Mouse (Mus musculus) retina, postnatal 7 days (tissue): ENCODE results near the gene Mrpl2.

Experiments
- DNase-seq: peaks from one replicate; pipeline ENCODE4 v3.0.0-alpha.2; 2012; ENCODE audit warnings: low read depth, low spot score

Gene Mrpl2

DNA sequence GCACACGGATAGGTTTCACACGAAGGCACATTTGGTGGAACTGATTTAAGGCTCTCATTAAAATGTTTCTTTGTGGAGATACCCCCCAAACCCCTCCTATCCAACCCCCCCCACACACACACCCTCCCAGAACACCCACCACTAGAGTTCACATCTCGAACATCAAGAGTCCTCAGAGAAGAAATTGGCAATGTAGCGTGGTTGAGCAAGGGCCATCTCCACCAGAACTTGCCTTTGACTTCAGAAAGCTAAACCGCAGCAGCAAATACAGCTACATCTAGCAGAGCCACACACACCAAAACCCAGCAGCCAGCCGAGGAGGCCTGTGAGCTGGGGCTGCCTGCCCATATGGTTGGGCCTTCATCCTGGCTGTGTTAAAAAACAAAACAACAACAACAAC is 18.6 kb upstream of the Mrpl2 start:
- no peak for DNase-seq

DNA sequence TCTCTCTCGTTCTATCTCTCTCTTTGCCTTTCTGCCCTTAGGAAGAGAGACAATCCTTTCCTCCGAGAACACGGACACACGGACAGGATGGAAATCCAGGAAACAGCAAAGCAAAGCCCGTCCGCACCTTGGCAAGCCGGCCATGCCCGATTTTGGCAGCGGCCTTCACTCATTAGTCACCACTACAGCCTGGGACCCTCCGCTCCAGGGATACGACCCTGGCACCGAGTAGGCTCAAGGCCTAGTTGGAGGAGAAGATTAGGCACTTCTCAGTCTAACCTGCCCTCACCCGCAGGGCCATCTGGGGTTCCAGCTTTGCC is 17.6 kb upstream of the Mrpl2 start:
- no peak for DNase-seq

DNA sequence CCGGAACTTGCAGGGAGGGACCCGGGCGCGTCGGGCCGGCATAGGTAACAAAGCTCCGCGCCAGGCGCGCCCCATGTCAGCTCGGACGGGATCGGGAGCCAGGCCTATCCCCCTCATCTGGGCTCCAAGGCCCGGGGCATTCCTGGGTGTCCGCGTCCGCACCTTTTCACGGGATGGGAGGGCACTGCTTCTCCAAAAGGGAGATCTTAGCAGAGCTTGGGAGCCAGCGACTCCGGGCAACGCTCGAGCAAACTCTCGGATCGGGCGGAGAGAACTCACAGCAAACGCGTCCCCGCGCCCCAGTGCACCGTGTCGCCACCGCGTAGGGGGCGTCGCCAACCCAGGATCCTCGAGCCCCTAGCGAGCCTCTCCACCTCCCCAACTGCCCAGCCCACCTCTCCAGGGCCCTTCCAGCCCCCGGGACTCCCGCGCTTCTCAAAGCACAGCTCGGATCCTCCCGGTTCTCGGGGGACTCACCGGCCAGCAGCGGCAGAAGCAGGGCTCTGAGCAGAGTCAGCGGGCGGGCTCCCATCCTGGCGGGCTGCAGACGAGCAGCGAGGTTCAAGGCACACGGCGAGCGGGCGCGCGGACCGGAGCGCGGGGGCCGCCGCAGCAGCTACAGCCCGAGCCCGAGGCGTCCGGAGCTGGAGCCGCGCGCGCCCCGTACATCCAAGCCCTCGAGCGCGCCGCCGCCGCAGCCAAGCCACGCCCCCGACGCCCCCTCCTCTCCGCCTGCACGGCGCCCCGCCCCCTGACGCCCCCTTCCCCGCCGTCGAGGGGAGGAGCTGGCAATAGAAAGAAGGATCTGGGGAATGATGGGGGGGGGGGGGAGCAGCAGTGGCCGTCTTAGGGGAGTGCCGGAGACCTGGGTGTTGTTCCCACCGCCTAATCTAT is 17.0 kb upstream of the Mrpl2 start, which contains the start of gene Ptk7:
Gene Ptk7, minus strand, starts transcription at position 714 of the 894 bp plus-strand sequence.
- DNase-seq = peak; percentile 57

DNA sequence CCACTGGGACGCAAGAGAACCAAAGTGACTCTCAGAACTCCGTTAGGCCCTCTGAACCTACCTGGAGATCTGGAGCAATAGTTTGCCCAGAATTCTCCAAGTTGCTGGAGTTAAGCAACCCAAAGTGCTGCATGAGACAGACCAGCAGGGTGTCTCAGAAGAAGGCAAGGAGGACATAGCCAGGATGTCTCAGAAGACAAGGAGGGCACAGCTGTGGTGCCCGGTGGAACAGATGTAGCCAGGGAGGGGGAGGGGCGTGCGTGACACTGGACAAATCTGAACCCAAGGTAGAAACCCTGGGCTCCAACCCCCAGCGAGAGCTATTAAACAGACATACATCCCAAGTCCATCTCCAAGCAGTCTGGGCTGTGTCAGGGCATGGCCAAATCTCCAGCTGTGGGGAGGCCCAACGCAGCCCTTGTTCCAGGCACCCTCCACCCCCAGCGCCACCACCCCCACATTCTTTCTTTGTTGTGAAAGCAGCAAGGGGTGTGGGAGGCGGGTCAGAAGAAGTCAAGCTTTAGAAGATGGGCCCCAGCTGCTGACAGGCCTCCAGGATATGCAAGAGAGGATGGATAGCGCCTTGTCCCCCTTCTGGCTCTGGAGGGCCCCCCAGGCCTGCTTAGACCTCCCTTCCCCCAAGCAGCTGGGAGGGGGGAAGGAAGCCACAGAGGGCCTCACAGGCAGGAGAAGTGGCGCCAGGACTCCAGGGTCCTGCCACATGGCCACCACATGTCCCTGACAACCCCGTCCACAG is 16.2 kb upstream of the Mrpl2 start:
- no peak for DNase-seq

DNA sequence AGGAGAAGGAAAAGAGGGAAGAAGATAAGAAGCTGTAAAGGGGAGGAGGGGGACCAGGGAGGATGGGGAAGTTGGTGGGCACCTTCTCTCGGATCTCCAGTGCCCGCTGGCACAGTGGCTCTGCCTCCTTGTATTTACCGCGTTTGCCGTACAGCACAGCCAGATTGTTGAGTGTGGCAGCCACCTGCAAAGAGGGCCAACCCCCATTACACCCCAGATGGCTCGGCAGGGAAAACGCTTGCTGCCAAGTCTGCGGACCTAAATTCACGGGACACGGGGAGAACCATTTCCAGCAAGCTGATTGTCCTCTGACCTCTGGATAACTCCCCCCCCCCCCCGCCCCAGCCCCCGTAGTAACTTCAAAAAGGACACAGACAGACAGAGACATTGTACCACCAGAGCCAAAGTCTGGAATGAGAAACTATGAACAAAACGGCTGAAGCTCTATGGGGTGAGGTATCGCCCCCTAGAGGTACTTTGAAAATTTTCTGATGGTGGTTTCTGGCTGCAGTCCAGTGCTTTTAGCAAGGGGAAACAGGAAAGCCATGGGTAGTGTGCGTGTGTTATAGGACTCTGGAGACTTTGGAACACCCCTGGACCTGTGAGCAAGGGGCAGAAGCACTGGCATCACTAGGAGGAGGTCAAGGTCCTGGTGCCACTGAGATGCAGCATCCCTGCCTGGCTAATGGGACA is 9.1 kb upstream of the Mrpl2 start:
- DNase-seq = peak; percentile 60

DNA sequence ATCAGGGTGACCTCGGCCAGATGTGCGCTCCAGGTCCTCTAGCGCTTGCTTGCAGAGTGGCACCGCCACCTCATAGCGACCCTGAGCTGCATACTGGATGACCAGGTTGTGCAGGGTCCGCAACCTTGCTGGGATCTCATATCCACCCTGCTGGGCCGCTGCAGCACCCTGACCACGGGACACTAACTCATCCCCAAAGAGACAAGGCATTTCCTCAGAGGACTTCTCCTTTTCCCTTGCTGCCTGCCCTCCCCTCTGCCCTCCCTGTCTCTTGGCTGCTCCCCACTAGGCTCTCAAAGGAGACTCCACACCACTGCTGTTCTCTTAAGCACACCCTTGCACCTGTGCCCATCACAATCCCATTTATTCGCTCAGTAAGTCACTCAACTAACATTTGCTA is 6.1 kb upstream of the Mrpl2 start:
- DNase-seq = no peak

DNA sequence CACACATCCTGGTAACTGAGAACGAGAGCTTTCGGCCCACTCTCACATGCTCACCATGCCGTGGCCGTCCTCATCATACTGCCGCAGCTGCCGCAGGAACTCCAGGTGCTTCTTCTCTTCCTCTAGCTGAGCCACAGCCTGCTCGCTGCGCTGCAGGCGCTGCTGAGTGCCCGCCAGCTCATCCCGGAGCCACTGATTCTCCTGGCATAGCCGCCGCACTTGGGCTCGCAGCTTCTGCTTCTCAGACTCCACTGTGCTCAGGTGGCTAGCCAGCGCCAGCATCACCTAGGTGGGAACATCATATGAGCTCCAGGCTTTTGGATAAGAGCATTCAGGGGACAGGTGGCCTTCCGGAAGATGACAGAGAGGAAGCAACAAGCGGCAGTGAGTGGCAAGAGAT is 4.0 kb upstream of the Mrpl2 start:
- DNase-seq = no peak

DNA sequence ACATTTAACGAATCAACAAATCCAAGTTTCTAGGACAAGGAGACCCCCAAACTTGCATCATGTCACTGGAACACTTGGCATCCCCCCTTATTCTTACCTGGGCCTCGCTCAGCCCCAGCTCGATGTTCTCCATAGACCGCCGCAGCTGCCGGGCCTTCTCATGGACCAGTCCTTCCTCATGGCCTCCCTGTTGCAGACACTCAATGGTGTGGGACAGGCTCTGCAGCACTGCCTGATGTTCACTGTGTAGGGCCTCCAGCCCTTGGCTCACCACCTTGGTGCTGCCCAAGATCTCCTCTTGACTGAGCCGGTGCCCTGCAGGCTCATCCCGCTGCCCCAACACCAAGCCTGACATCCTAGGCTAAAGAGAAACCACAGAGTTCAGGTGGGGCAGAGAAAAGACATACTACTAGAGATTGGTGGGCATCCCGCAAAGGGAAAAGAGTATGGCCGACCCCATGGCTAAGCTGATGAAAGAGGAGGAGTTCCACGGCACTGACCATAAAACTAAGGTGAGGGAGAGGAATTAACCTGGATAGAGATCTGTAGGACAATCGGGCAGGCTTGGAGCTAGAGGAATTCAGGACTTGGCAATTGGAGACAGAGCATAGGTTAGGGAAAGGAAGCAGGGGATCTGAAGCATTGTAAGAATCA is 1.8 kb upstream of the Mrpl2 start:
- no peak for DNase-seq

DNA sequence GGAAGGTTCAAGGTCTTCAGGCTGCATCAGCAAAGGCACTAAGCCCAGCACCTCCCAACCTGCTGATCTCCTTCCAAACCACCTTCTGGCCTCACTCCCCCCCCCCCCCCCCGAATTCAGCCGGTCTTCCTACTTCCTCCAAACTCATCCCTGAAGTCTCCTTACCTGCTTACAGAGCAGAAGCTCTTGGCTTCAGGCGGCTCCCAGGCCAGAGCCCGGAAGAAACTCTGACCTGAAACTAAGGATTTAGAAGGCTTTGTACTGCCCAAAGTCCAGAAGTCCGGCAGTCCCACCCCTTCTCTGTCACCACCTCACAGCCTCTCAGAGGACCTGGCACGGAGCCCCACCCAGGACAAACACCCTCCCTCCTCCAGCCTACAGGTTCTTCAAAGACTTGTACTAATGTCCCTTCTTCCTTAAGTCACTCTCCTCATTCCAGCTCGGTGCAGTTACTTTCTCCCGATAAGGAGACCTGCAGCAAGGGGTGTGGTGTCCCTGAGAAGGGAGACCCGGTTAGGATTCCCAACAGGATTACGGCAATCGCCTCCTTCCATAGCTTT is 1.0 kb upstream of the Mrpl2 start:
- DNase-seq = no peak

DNA sequence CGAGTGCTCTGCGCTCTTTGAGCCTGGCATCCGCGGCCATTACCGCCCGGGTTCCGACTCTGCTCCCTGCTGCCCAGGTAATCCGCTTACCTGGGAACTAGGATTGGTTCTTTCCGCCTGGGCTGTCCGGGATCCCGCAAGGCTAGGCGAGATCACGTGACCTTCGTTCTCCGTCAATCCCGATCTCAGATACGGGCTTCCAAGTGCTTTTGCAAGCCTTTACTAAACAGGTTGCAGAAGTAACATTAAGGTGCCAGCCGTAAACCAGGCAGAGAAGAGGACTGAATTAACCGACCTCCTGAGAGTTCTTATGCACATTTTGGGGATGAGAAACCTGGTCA is 263 bp downstream of the Mrpl2 start:
- no peak for DNase-seq

DNA sequence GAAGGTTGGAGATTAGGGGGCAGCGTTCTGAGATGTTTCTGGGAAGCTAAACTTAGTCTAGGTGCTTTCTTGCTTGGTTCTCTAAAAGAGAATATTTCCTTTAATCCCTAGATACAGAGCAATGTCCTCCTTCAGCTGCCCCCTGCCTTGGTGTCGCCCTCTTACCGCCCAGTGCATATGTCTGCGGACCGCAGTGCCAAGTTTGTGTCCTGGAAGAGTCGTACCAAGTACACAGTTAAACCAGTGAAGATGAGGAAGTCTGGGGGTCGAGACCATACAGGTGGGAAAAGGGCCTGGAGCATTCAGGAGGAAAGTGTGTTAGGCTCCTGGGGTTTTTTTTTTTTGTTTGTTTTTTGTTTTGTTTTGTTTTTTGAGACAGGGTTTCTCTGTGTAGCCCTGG is 1.2 kb downstream of the Mrpl2 start:
- no peak for DNase-seq

DNA sequence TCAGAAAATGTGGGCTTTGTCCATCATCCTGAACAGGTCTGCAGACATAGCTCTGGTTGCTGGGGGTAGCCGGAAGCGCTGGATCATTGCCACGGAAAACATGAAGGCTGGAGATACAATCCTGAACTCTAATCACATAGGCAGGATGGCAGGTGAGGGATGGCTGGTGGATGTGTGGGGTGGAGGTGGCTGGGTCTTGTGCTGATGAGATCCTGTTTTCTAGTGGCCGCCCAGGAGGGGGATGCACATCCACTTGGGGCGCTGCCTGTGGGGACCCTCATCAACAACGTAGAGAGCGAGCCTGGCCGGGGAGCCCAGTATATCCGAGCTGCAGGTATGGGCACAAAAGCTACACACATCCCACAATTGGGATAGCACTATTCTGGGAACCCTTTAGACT is 2.4 kb downstream of the Mrpl2 start:
- DNase-seq = no peak

DNA sequence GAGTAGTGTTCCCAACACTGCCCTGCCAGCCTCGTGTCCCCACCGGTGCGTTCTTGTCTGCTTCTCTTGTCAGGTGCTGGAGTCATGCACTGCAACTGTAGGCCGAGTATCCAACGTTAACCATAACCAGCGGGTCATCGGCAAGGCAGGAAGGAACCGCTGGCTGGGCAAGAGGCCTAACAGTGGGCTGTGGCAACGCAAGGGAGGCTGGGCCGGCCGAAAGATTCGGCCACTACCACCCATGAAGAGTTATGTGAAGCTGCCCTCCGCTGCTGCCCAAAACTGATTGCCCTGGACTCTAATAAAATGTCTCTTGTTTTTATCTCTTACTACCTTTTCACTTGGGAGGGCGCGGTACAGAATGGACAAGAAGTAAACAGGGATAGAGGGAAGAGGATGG is 3.8 kb downstream of the Mrpl2 start:
- DNase-seq = no peak

DNA sequence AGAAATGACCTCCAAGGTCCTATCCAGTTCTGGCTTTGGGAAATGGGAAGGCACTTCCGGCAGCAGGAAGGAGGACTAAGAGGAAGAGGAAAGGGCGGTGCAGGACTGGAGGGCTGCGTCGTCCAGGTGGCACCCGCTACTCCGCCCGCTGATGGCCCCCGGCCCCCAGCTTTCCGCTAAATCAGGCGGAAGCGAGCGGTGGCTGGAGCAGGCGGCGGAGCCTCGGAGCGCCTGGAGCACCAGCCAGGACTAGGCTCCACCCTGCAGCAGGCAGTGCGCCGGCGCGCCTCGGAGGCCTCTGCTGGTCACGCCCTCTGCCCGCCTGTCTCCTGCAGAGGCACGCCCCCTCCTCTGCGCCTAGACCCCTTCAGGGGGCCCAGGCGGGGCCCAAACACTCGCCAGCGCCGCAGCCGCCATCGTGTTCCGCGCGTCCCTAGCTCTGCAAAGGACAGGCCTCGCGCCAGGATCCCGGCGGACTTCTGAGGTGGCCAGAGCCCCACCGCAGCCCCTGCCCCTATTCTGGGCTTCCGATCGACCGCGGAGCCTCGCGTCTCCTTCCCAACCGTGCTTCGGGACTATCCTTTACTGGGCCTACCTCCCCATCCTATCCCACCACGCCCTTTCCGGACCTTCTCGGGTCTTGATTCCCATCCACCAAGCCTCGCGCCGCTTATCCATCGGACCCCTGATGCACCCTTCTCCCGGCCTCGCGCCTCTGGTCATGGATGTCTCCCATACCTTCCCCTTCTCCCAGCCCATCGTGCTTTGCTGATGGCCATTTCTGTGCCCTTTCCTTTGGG is 4.4 kb downstream of the Mrpl2 start, which contains the start of gene Cul7:
Gene Cul7, plus strand, starts transcription at position 106 of the 800 bp plus-strand sequence.
- DNase-seq = peak; percentile 83

DNA sequence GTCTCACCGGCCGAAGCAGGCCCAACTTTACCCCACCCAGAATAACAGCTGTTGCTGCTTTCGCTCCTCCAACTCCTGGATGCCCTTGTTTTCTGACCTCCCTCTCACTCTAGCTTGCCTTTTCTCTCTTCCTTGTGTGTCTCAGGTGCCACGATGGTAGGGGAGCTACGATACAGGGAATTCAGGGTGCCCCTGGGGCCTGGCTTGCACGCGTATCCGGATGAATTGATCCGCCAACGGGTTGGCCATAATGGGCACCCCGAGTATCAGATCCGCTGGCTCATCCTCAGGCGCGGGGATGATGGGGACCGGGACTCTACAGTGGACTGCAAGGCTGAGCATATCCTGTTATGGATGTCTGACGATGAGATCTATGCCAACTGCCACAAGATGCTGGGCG is 5.3 kb downstream of the Mrpl2 start:
- no peak for DNase-seq

DNA sequence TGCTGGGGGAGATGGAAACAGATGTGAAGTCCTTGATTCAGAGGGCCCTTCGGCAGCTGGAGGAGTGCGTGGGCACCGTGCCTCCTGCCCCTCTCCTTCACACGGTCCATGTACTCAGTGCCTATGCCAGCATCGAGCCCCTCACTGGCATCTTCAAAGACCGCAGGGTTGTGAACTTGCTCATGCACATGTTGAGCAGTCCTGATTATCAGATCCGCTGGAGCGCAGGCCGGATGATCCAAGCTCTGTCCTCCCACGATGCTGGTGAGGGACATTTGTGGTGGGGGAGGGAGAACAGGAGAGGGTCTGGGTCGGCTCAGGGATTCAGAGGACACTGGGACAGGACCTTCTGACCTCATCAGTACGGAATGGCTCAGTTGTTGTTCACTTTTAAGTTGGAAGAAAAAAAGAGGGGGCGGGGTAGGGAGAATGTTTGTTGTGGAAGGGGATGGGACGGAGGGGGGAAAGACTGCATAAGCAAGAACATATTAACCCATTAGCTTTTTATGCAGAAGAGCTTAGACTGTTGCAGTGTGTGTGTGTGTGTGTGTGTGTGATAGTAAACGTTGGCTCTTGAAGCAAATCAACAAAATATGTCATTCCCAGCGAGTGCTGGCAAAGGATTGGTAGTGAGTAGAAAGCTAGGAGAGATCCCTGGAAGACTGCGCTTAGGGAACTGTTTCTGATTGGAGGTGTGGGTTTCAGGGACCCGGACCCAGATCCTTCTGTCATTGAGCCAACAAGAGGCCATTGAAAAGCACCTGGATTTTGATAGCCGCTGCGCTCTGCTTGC is 5.9 kb downstream of the Mrpl2 start:
- no peak for DNase-seq

DNA sequence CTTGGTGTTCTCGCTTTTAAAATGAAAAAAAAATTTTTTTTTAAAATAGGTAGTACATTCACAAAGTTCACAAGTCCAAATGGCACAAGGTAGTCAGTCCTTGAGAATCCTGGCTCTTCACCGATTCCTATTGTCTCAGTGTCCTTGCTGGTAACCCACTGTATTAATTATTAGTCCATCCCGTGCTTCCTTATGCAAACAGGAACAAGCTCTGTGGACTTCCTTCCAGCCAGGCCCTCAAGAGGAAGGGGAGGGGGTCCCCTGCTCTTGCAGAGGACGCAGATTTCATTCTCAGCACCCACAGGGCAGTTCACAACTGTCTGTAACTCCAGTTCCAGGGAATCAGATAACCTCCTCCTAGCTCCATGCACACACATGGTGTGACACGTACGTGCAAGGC is 10.0 kb downstream of the Mrpl2 start:
- DNase-seq = no peak

DNA sequence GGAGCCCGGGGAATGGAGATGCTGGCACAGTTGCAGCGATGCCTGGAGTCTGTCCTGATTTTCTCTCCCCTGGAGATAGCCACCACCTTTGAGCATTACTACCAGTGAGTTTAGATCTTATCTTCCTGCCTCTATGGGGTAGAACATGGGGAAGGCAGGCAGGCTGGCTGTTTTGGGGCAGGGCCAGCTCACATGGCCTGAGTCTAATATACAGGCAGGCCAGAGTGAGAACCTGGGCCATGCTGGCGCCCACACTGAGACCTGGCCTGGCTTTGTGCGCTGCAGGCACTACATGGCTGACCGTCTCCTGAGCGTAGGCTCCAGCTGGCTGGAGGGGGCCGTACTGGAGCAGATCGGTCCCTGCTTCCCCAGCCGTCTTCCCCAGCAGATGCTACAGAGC is 15.3 kb downstream of the Mrpl2 start:
- no peak for DNase-seq

DNA sequence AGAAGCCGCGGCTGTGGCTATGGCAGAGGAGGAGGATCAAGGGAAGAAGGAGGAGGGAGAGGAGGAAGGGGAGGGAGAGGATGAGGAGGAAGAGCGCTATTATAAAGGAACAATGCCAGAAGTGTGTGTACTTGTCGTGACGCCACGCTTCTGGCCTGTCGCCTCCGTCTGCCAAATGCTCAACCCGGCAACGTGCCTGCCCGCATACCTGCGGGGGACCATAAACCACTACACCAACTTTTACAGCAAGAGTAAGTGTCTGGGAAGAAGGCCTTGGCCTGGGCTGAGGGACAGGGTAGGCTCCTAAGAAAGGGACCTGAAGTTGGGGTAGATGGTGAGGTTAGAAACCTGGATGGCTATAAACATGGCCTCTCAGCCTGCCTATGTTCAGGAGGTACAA is 16.0 kb downstream of the Mrpl2 start:
- DNase-seq = no peak

DNA sequence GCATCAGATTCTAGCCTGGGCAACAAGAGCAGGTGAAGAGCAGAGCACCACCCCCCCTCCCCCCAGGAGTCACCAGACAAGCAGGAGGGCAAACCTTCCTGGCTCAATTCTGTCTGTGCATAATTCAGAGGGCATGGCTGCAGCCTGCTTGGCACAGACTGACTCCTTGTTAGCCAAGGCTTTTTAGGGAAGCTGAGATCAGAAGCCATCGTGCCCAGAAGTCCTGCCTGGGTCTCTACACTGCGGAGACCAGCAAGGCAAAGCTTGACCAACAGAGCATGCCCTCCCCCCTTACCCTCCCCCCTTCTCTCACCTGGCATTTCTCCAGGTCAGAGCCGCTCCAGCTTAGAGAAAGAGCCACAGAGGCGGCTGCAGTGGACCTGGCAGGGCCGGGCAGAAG is 16.7 kb downstream of the Mrpl2 start:
- no peak for DNase-seq
